In the genomic region with DNA sequence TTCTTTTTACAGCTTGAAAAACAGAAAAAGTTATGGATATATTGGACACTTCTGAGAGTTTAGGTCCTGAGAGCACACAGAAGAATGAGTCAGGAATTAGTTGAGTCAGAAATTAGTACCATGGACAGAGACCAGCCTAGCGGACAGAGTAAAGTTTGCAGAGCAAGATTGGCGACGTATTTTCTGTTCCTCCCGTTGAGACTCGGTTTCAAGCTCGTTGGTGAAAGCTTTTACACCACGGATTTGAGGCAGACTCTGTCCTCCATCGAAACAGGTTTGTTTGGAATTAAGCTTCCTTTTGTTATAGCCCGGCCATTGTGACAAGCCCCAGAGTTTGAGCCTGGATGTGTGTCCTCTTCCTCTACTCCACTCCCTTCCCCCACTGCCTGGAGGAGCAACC, we compare ENCODE assay signal across 11 mouse cellular contexts. TPM values are rescaled to one million over a fixed set of nuclear protein-coding genes. Genes with fewer than 3 reads are reported as not detected.
DNase-seq lines count a peak whose midpoint lies in the region; ATAC-seq and TF ChIP-seq lines count a peak whose summit lies in the region.
"Had no signal": no experiment of that assay in that cellular context is flagged by ENCODE, and none has a peak within 500 bp of the region (broad histone marks: within the 10 kb centered on the region; RNA-seq: fewer than 3 reads in every experiment).

No protein-coding gene starts in this region.

- 1% methylated on average over 9 of the region's 9 CpGs for WGBS in lung, embryonic 14.5 days
- under 1% methylated on average over 9 of the region's 9 CpGs for WGBS in embryonic facial prominence, embryonic 10.5 days
- WGBS in hindbrain, postnatal 0 days: 9% methylated on average over 9 of the region's 9 CpGs

- peak; percentile 87 for DNase-seq in lung, embryonic 14.5 days
- no peak for DNase-seq in lung, postnatal 36 days
- DNase-seq in embryonic facial prominence, embryonic 10.5 days (ENCODE audit: low spot score): peak; percentile 58
- peak; percentile 54 for DNase-seq in hindbrain, postnatal 0 days (ENCODE audit: low spot score)
- peak; percentile 73 for DNase-seq in retina, embryonic 14.5 days (ENCODE audit: low spot score)
- no peak for DNase-seq in spleen, adult 12 weeks (ENCODE audit: low spot score)
- no peak for DNase-seq in left cerebral cortex, postnatal 14 days (ENCODE audit: low spot score in 2 of 2)
- DNase-seq: adrenal gland, postnatal 25 days had no signal

- no peak overlapping the region for H3K4me2 ChIP-seq in lung, embryonic 14.5 days
- H3K4me2 ChIP-seq in hindbrain, postnatal 0 days (ENCODE audit: low read depth, low read length): peak overlapping the region; percentile 72
- H3K4me2 ChIP-seq: embryonic facial prominence, embryonic 12.5 days; stomach, embryonic 15.5 days had no signal

- peaks cover under 1% of the 10 kb centered on the region; the same call in 1 of the 2 replicates for H3K4me1 ChIP-seq in lung, embryonic 14.5 days (ENCODE audit: insufficient read depth)
- peaks cover 32% of the 10 kb centered on the region for H3K4me1 ChIP-seq in embryonic facial prominence, embryonic 10.5 days
- H3K4me1 ChIP-seq in hindbrain, postnatal 0 days (ENCODE audit: insufficient read depth, low read length): peaks cover 3% of the 10 kb centered on the region; the same call in 1 of the 2 replicates

- H3K9me3 ChIP-seq in lung, embryonic 14.5 days (ENCODE audit: low read depth, low read length): no peaks in the 10 kb centered on the region
- H3K9me3 ChIP-seq in embryonic facial prominence, embryonic 10.5 days: no peaks in the 10 kb centered on the region
- no peaks in the 10 kb centered on the region for H3K9me3 ChIP-seq in hindbrain, postnatal 0 days (ENCODE audit: low read length)
- H3K9me3 ChIP-seq: embryonic facial prominence, embryonic 12.5 days; stomach, embryonic 15.5 days had no signal

- ATAC-seq in lung, embryonic 14.5 days (ENCODE audit: insufficient read depth): no peak
- no peak for ATAC-seq in hindbrain, postnatal 0 days
- ATAC-seq in activated CD4-positive, CD25-positive, alpha-beta regulatory T cell, adult 4 months: no peak

- peak; percentile 41 for TF ChIP-seq CTCF in lung, embryonic 14.5 days (IDR thresholded peaks at IDR 0.05; ENCODE audit: low read depth)
- peak; percentile 38; the same call in 1 of the 2 replicates for TF ChIP-seq CTCF in hindbrain, postnatal 0 days (IDR thresholded peaks at IDR 0.05; ENCODE audit: low read depth)

- intact Hi-C loops in left cerebral cortex, postnatal 14 days (cut with DNase I): loop anchor here (10.0 kb wide), 1 partner anchor 285 kb away; no protein-coding TSS in a partner anchor

- no peak overlapping the region for H3K4me3 ChIP-seq in lung, embryonic 14.5 days (ENCODE audit: low read depth, low read length)
- H3K4me3 ChIP-seq in embryonic facial prominence, embryonic 10.5 days: peak overlapping the region; percentile 29; the same call in 1 of the 2 replicates
- H3K4me3 ChIP-seq in hindbrain, postnatal 0 days (ENCODE audit: low read length): peak overlapping the region; percentile 44; the same call in 1 of the 2 replicates
- H3K4me3 ChIP-seq: embryonic facial prominence, embryonic 12.5 days; stomach, embryonic 15.5 days had no signal

- H3K36me3 ChIP-seq in lung, embryonic 14.5 days (ENCODE audit: insufficient read depth): no peaks in the 10 kb centered on the region
- H3K36me3 ChIP-seq in embryonic facial prominence, embryonic 10.5 days (replicated peaks): no peaks in the 10 kb centered on the region
- no peaks in the 10 kb centered on the region for H3K36me3 ChIP-seq in hindbrain, postnatal 0 days (ENCODE audit: insufficient read depth, low read length)
- H3K36me3 ChIP-seq: embryonic facial prominence, embryonic 12.5 days; stomach, embryonic 15.5 days had no signal

- H3K27ac ChIP-seq in lung, embryonic 14.5 days (ENCODE audit: low read depth): no peak overlapping the region
- no peak overlapping the region for H3K27ac ChIP-seq in embryonic facial prominence, embryonic 10.5 days (replicated peaks)
- no peak overlapping the region for H3K27ac ChIP-seq in hindbrain, postnatal 0 days
- H3K27ac ChIP-seq: embryonic facial prominence, embryonic 12.5 days; stomach, embryonic 15.5 days had no signal

- peaks cover 22% of the 10 kb centered on the region for H3K27me3 ChIP-seq in lung, embryonic 14.5 days (ENCODE audit: insufficient read depth, low read length)
- peaks cover 45% of the 10 kb centered on the region for H3K27me3 ChIP-seq in embryonic facial prominence, embryonic 10.5 days (replicated peaks; ENCODE audit: low read depth, poor library complexity, severe bottlenecking)
- H3K27me3 ChIP-seq in hindbrain, postnatal 0 days (ENCODE audit: insufficient read depth, low read length): no peaks in the 10 kb centered on the region

- no peak overlapping the region for H3K9ac ChIP-seq in lung, embryonic 14.5 days
- H3K9ac ChIP-seq in hindbrain, postnatal 0 days (replicated peaks; ENCODE audit: low read length): 0 out of 2 replicates have a peak overlapping the region, but pooled peaks have one; percentile 47
- H3K9ac ChIP-seq: embryonic facial prominence, embryonic 12.5 days; stomach, embryonic 15.5 days had no signal

RNA-seq across cellular contexts. Expression of gene Elavl2, which starts 21.0 kb away (rescaled TPM):
- polyA plus RNA-seq in lung, embryonic 14.5 days (2014; fragmentation: Nextera tagmentation; extraction: Ambion mirVana): 4.3 and 4.4 TPM in 2 replicates
- 16.9 and 22.3 TPM in 2 replicates for polyA plus RNA-seq in embryonic facial prominence, embryonic 10.5 days (2016; fragmentation: Nextera tagmentation; extraction: Ambion mirVana)
- 72.0 and 93.5 TPM in 2 replicates for total RNA-seq in hindbrain, postnatal 0 days (2014; rRNA removed)
- polyA plus RNA-seq in hindbrain, postnatal 0 days (2015; fragmentation: Nextera tagmentation; extraction: Ambion mirVana): 97.0 and 100 TPM in 2 replicates
- polyA plus RNA-seq in activated CD4-positive, CD25-positive, alpha-beta regulatory T cell, adult 4 months (2017; shearing (Covaris generic)): under 1 TPM; 0.14 to 0.48 TPM
- 100 to 1,000 TPM; 104 to 109 TPM for total RNA-seq in left cerebral cortex, postnatal 14 days (2021)

Comparison
In these comparisons a context has a peak if more than half of its experiments do, and no peak if none do; other contexts are left out.
1. DNase-seq: peak in lung, embryonic 14.5 days (single experiment), embryonic facial prominence, embryonic 10.5 days (single experiment), hindbrain, postnatal 0 days (single experiment) and retina, embryonic 14.5 days (single experiment); none in lung, postnatal 36 days (single experiment), spleen, adult 12 weeks (single experiment) and left cerebral cortex, postnatal 14 days (0 of 2).